Mouse (Mus musculus): ENCODE measurements around the gene Vwa8. TPM values are rescaled to one million over a fixed set of nuclear protein-coding genes. Genes with fewer than 3 reads are reported as not detected.

Gene Vwa8
- polyA plus RNA-seq, 1 experiment from 2014 or later = 5.7 TPM

DNA sequence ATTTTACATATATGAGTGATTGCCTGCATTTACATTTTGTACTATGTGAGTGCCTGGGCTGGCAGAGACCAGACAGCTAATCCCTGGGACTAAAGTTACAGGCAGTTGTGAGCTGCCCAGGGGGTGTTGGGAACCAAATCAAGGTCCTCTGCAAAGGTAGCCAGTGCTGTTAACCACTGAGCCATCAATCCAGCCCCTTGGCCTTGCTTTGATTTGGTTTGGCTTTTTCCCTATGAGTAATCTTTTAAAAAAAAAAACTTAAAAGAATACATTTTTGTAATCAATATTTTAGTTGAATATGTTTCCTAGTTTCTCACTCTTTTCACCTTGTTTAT is 393.5 kb downstream of the Vwa8 start:
- peaks cover 3% of the 10 kb centered on the region; the same call in 1 of the 2 replicates for H3K9me3 ChIP-seq
- H3K4me3 ChIP-seq (replicated peaks) = no peak overlapping the region
- H3K4me1 ChIP-seq (replicated peaks) = peaks cover 9% of the 10 kb centered on the region
- no peaks in the 10 kb centered on the region for H3K36me3 ChIP-seq
- H3K27me3 ChIP-seq = no peaks in the 10 kb centered on the region
- no peak overlapping the region for H3K9ac ChIP-seq (replicated peaks)
- H3K4me2 ChIP-seq (replicated peaks) = no peak overlapping the region
- no peak overlapping the region for H3K27ac ChIP-seq
- ATAC-seq = no peak

DNA sequence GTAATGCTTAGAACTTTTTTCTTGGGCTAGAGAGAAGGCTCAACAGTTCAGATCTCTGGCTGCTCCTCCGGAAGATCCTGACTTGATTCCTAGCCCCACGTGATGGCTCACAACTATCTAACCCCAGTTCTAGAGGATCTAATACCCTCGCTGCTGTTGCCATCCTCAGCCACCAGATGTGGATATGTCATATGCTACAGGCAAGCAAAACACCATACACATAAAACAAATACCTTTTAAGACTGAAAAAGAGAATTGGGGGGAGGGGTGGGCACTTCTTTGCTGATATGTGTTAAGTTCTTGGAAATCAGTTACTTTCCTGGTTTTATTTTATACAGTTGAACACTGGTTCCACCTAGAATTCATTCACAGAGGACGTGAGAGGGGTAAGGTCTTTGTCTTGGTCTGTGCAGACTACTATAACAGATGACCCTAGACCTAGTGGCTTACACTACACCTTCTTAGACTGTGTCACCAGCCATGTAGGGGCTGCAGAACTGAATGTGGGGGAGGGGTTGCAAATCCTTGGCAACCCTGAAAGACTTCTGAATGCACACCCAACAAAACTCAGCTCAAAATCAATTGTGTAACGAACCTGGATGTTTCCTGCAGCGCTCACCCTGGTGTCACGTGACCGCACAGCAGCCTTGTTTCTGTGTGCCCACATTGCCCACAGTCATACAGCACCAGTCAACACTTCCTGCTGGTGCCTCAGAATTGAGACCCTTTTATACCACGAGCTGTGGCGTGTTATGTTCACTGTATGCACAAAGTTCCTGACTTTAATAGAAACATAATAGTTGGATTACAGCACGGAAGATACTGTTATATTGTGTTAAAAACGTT is 394.4 kb downstream of the Vwa8 start:
- Histone ChIP-seq H3K9ac (replicated peaks) (no peak overlapping the region), H3K4me3 (replicated peaks) (no peak overlapping the region), H3K36me3 (no peaks in the 10 kb centered on the region), H3K9me3 (peaks cover 3% of the 10 kb centered on the region; the same call in 1 of the 2 replicates), H3K4me1 (replicated peaks) (peaks cover 5% of the 10 kb centered on the region), H3K27ac (no peak overlapping the region), H3K4me2 (replicated peaks) (no peak overlapping the region), H3K27me3 (no peaks in the 10 kb centered on the region)
- ATAC-seq = no peak
- WGBS = 82% methylated on average over 12 of the region's 12 CpGs

DNA sequence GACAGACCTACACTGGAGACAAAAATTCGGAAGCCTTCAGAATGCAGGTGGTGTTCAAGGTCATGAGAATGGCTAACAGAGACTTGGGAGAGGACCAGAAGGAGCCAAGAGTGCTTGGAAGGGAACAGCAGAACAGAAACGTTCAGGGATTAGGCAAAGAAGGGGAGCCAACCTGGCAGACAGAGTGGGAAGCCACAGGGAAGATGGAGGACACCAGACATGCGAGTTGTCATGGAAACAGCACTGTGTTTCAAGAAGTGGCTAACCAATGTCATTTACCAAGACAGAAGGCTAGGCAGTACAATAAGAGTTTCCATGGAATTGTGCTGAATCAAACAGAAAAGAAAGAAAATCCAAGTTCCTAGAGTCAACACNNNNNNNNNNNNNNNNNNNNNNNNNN is 395.7 kb downstream of the Vwa8 start:
- no peak for ATAC-seq
- H3K9ac ChIP-seq (replicated peaks) = no peak overlapping the region
- H3K36me3 ChIP-seq = no peaks in the 10 kb centered on the region
- no peaks in the 10 kb centered on the region for H3K27me3 ChIP-seq
- H3K9me3 ChIP-seq = peaks cover 3% of the 10 kb centered on the region; the same call in 1 of the 2 replicates
- no peak overlapping the region for H3K27ac ChIP-seq
- WGBS = 54% methylated on average over 3 of the region's 3 CpGs
- no peak overlapping the region for H3K4me3 ChIP-seq (replicated peaks)
- no peak overlapping the region for H3K4me2 ChIP-seq (replicated peaks)
- peaks cover 5% of the 10 kb centered on the region for H3K4me1 ChIP-seq (replicated peaks)

DNA sequence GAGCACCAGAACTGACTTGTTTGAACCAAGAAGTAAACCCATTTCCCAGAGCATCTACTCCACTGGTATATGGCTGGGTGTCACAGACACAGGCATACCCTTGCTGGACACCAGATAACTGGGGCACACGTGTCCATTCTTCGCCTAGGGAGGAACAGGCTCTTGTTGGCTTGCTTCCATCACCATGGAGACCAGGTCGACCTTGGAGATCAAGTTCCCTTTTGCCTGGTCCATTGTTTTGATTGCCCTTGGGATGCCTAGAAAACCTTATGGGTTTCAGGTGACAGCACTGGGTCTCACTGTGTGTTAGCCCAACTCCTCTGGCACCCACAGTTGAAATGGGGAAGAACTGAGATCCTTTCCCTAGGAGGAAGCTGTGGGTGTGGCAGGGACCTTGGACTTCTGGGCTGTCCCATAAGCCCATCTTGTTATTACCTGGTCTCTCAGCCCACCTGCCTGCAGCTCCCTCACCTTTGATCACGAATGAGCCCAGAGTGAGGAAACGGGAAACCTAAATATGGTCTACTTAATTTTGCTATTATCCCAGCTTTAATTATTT is 403.0 kb downstream of the Vwa8 start:
- ATAC-seq = no peak
- 83% methylated on average over 5 of the region's 5 CpGs for WGBS
- Histone ChIP-seq H3K9ac (replicated peaks) (no peak overlapping the region), H3K9me3 (no peaks in the 10 kb centered on the region), H3K4me2 (replicated peaks) (no peak overlapping the region), H3K36me3 (no peaks in the 10 kb centered on the region), H3K27me3 (no peaks in the 10 kb centered on the region), H3K4me3 (replicated peaks) (no peak overlapping the region), H3K4me1 (replicated peaks) (no peaks in the 10 kb centered on the region), H3K27ac (no peak overlapping the region)

Other genes with a start within 250 kb of the Vwa8 start
- 1.5 and 1.8 TPM in 2 replicates for gene Dgkh, start 116.3 kb upstream of the Vwa8 start, polyA plus RNA-seq (2015; fragmentation: Nextera tagmentation; extraction: Ambion mirVana)

All from midbrain, embryonic 13.5 days (tissue).